Mouse (Mus musculus): Measurements from ENCODE around the gene Bptf. TPM values are rescaled to one million over a fixed set of nuclear protein-coding genes. Genes with fewer than 3 reads are reported as not detected.
A peak's percentile ranks its signal among the peaks of the same experiment; 100 is the strongest.

The Bptf gene
- polyA plus RNA-seq, 1 experiment from 2014 or later = 8.3 TPM

DNA sequence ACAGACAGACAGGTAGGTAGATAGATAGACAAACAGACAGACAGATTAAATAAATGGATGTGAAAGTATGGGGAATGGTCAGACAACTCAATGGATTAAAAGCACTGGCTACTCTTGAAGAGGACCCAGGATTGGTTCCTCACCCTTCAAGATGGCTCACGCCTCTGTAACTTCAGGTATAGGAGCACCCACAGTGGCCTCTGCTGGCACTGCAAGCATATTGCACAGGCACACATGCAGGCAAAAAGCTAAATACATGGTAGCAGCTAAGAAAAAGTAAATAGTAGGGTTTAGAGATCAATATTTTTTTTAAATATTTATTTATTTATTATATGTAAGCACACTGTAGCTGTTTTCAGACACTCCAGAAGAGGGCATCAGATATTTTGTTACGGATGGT lies 23.0 kb downstream of the Bptf start:
- Histone ChIP-seq H3K9me3 (ENCODE audit: low read length) (no peaks in the 10 kb centered on the region), H3K4me1 (ENCODE audit: insufficient read depth) (peaks cover 3% of the 10 kb centered on the region; the same call in 1 of the 2 replicates), H3K36me3 (replicated peaks; ENCODE audit: insufficient read depth, low read length) (peaks cover 18% of the 10 kb centered on the region), H3K9ac (replicated peaks) (no peak overlapping the region), H3K4me3 (ENCODE audit: low read depth, low read length) (no peak overlapping the region), H3K27ac (ENCODE audit: low read depth) (no peak overlapping the region), H3K27me3 (ENCODE audit: insufficient read depth, low read length) (no peaks in the 10 kb centered on the region), H3K4me2 (ENCODE audit: low read depth, low read length) (no peak overlapping the region)
- no peak for DNase-seq
- WGBS (ENCODE audit: insufficient replicate concordance) = 90% methylated on average over 2 of the region's 2 CpGs
- peak; percentile 37; the same call in 1 of the 2 replicates for ATAC-seq
- TF ChIP-seq EP300 (IDR thresholded peaks at IDR 0.05; ENCODE audit: low read depth) = no peak
- peak; percentile 55 for TF ChIP-seq CTCF (IDR thresholded peaks at IDR 0.05; ENCODE audit: low read depth)

DNA sequence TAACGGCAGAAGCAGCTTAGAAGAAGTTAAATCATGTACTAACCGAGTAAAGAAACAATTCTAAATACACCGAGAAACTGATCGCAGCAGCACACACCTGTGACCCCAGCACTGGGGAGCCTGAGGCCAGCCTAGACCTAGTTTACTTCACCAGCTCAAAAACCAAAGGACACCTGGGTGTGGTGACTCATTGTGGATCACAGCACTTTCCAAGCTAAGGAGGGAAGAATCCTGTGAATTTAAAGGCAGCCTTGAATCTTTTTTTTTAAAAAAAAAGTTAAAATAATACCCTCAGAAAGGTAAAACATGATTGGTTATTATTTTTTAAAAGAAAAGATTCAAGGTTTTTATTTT lies 24.2 kb downstream of the Bptf start:
- H3K4me1 ChIP-seq (ENCODE audit: insufficient read depth) = peaks cover 15% of the 10 kb centered on the region
- 76% methylated on average over 4 of the region's 4 CpGs for WGBS (ENCODE audit: insufficient replicate concordance)
- H3K27me3 ChIP-seq (ENCODE audit: insufficient read depth, low read length) = no peaks in the 10 kb centered on the region
- no peak overlapping the region for H3K4me2 ChIP-seq (ENCODE audit: low read depth, low read length)
- ATAC-seq (no peak), DNase-seq (no peak)
- no peaks in the 10 kb centered on the region for H3K9me3 ChIP-seq (ENCODE audit: low read length)
- no peak overlapping the region for H3K9ac ChIP-seq (replicated peaks)
- H3K36me3 ChIP-seq (replicated peaks; ENCODE audit: insufficient read depth, low read length) = peaks cover 18% of the 10 kb centered on the region
- H3K27ac ChIP-seq (ENCODE audit: low read depth) = no peak overlapping the region
- H3K4me3 ChIP-seq (ENCODE audit: low read depth, low read length) = no peak overlapping the region
- no peak for TF ChIP-seq CTCF (IDR thresholded peaks at IDR 0.05; ENCODE audit: low read depth)
- no peak for TF ChIP-seq EP300 (IDR thresholded peaks at IDR 0.05; ENCODE audit: low read depth)

DNA sequence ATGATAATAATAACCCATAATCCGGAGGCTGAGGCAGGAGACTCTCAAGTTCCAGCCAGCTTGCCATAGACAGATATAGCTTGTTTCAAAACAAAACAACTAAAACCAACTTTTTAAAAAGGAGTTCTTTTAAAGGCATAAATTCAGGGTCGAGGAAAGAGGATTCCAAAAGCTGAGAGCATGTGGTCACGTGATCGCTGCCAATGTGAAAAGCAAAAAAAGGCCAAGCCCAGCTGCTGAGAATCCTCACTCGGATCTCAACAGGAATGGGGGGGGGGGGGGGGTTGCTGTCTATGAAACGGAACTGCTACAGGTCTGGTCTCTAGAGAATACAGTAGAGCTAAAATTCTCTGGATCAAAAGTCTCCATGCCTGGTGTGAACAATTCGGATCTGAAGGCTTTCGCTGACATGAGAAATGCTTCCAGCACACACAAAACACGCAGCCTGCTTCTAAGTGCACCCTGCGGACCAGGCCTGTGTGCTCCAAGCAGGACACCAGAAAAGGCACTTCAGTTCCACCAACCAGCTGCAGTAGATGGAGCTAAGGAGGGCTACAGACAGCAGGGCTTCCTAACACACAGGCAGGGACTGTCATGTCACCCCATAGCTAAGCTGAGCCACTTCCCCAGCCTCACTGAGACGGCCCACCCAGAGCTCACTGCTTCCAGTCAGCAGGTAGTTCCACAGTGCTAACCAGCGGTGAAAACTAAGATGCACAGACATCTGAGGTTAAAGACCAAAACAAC lies 24.8 kb downstream of the Bptf start:
- 70% methylated on average over 12 of the region's 12 CpGs for WGBS (ENCODE audit: insufficient replicate concordance)
- H3K36me3 ChIP-seq (replicated peaks; ENCODE audit: insufficient read depth, low read length) = peaks cover 18% of the 10 kb centered on the region
- H3K4me1 ChIP-seq (ENCODE audit: insufficient read depth) = peaks cover 20% of the 10 kb centered on the region
- H3K9ac ChIP-seq (replicated peaks) = no peak overlapping the region
- ATAC-seq = no peak
- no peak for DNase-seq
- H3K4me2 ChIP-seq (ENCODE audit: low read depth, low read length) = no peak overlapping the region
- H3K4me3 ChIP-seq (ENCODE audit: low read depth, low read length) = no peak overlapping the region
- no peaks in the 10 kb centered on the region for H3K9me3 ChIP-seq (ENCODE audit: low read length)
- no peak for TF ChIP-seq CTCF (IDR thresholded peaks at IDR 0.05; ENCODE audit: low read depth)
- no peak for TF ChIP-seq EP300 (IDR thresholded peaks at IDR 0.05; ENCODE audit: low read depth)
- no peak overlapping the region for H3K27ac ChIP-seq (ENCODE audit: low read depth)
- no peaks in the 10 kb centered on the region for H3K27me3 ChIP-seq (ENCODE audit: insufficient read depth, low read length)

DNA sequence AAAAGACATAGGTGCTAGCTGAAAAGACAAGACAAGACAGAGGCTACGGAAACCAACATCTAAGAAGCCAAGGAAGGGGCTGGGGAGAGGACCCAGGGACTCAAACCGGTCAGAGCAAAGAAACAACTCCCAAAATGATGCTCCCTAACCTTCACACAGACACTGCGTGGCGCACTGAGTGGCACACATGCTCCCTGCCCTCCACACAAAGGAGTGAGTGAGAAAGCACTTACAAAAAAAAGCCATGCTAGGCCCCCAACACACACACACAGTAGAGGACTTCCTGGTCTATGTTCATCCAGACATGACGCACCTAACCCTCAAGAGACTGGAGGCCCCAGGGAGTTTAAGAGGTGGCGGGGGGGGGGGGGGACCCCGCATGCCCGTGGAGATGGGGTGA lies 25.5 kb downstream of the Bptf start:
- no peak for ATAC-seq
- Histone ChIP-seq H3K27ac (ENCODE audit: low read depth) (no peak overlapping the region), H3K4me1 (ENCODE audit: insufficient read depth) (peaks cover 22% of the 10 kb centered on the region), H3K9me3 (ENCODE audit: low read length) (no peaks in the 10 kb centered on the region), H3K36me3 (replicated peaks; ENCODE audit: insufficient read depth, low read length) (peaks cover 18% of the 10 kb centered on the region), H3K4me2 (ENCODE audit: low read depth, low read length) (no peak overlapping the region), H3K9ac (replicated peaks) (no peak overlapping the region), H3K4me3 (ENCODE audit: low read depth, low read length) (no peak overlapping the region), H3K27me3 (ENCODE audit: insufficient read depth, low read length) (no peaks in the 10 kb centered on the region)
- no peak for DNase-seq
- TF ChIP-seq EP300 (IDR thresholded peaks at IDR 0.05; ENCODE audit: low read depth) = no peak
- TF ChIP-seq CTCF (IDR thresholded peaks at IDR 0.05; ENCODE audit: low read depth) = no peak
- WGBS (ENCODE audit: insufficient replicate concordance) = 74% methylated on average over 7 of the region's 8 CpGs

DNA sequence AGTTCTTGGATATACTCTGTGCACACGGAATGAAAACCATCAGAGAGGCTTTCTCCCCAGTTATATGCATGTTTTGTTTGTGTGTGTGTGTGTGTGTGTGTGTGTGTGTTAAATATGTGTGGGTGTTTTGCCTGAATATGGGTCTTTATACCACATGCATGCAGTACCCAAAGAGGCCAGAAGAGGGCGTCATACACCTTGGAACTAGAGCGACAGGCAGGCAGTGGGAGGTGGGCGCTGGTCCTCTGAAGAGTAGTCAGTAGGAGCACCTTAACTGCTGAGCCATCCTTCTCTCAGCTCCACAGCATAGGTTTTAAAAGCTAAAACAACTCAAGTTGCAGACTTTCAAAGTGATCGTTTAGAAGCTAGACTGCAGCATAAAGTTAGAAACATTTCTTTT lies 26.7 kb downstream of the Bptf start:
- H3K4me2 ChIP-seq (ENCODE audit: low read depth, low read length) = no peak overlapping the region
- H3K36me3 ChIP-seq (replicated peaks; ENCODE audit: insufficient read depth, low read length) = peaks cover 6% of the 10 kb centered on the region; the same call in 1 of the 2 replicates
- peak; percentile 84 for DNase-seq
- no peaks in the 10 kb centered on the region for H3K27me3 ChIP-seq (ENCODE audit: insufficient read depth, low read length)
- no peaks in the 10 kb centered on the region for H3K9me3 ChIP-seq (ENCODE audit: low read length)
- peaks cover 22% of the 10 kb centered on the region for H3K4me1 ChIP-seq (ENCODE audit: insufficient read depth)
- peak; percentile 96 for TF ChIP-seq CTCF (IDR thresholded peaks at IDR 0.05; ENCODE audit: low read depth)
- TF ChIP-seq EP300 (IDR thresholded peaks at IDR 0.05; ENCODE audit: low read depth) = no peak
- H3K4me3 ChIP-seq (ENCODE audit: low read depth, low read length) = no peak overlapping the region
- no peak overlapping the region for H3K27ac ChIP-seq (ENCODE audit: low read depth)
- ATAC-seq = no peak
- no peak overlapping the region for H3K9ac ChIP-seq (replicated peaks)
- 46% methylated on average over 5 of the region's 5 CpGs for WGBS (ENCODE audit: insufficient replicate concordance)

DNA sequence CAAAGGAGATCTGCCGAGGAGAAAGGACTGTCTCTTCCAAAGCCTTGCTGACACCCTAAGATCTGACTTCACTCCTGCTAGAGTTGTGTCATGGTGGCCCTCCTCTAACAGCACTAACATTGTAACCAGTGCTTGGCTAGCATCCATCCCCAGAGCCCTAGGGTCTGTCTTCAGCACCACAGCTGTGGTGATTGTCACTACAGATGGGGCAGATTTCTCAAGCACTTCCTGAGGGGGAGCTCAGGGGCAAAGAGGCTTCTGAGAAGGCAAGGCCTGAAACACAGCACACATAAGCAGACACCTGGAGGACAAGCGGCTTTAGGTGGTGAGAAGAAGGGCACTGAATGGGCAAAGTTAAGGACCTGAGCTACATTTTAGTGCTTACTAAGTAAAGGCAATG lies 28.2 kb downstream of the Bptf start:
- TF ChIP-seq CTCF (IDR thresholded peaks at IDR 0.05; ENCODE audit: low read depth) (no peak), EP300 (IDR thresholded peaks at IDR 0.05; ENCODE audit: low read depth) (no peak)
- Histone ChIP-seq H3K9me3 (ENCODE audit: low read length) (no peaks in the 10 kb centered on the region), H3K9ac (replicated peaks) (no peak overlapping the region), H3K36me3 (replicated peaks; ENCODE audit: insufficient read depth, low read length) (peaks cover 11% of the 10 kb centered on the region), H3K27me3 (ENCODE audit: insufficient read depth, low read length) (no peaks in the 10 kb centered on the region), H3K4me1 (ENCODE audit: insufficient read depth) (peaks cover 19% of the 10 kb centered on the region), H3K4me3 (ENCODE audit: low read depth, low read length) (no peak overlapping the region), H3K27ac (ENCODE audit: low read depth) (peak overlapping the region; percentile 57; the same call in 1 of the 2 replicates), H3K4me2 (ENCODE audit: low read depth, low read length) (no peak overlapping the region)
- DNase-seq = no peak
- 67% methylated on average over 2 of the region's 2 CpGs for WGBS (ENCODE audit: insufficient replicate concordance)
- no peak for ATAC-seq

Measured in liver, postnatal 0 days (tissue).